Mouse (Mus musculus) cerebellum, adult 2 months (tissue): ENCODE data around the gene Rhbdf2.

Experiments
- CTCF ChIP-seq: fragments of 200-500 bp; IDR thresholded peaks from 2 replicates; pipeline ENCODE4 v1.5.1; 2011; ENCODE audit warnings: low read depth, mild to moderate bottlenecking, control low read depth, low read length, moderate library complexity, borderline replicate concordance; ENCODE audit not compliant: insufficient read depth
- POLR2A ChIP-seq: fragments of 200-500 bp; IDR thresholded peaks from 2 replicates; pipeline ENCODE4 v1.6.1; 2011; ENCODE audit warnings: low read length, control low read depth, borderline replicate concordance; ENCODE audit not compliant: insufficient read depth

- TF ChIP-seq CTCF (no peak), POLR2A (no peak)
These were observed 39.7 kb upstream of the Rhbdf2 start for GRCm38 (mm10) chr11:116666566-116666965.
